Mouse (Mus musculus) embryo, embryonic 10 days (tissue): ENCODE results near the gene Actr5.

ENCODE experiments used
- DNase-seq: peaks from one replicate; pipeline ENCODE4 v3.0.0-alpha.2; 2015; ENCODE audit warnings: low spot score

The Actr5 gene

DNA sequence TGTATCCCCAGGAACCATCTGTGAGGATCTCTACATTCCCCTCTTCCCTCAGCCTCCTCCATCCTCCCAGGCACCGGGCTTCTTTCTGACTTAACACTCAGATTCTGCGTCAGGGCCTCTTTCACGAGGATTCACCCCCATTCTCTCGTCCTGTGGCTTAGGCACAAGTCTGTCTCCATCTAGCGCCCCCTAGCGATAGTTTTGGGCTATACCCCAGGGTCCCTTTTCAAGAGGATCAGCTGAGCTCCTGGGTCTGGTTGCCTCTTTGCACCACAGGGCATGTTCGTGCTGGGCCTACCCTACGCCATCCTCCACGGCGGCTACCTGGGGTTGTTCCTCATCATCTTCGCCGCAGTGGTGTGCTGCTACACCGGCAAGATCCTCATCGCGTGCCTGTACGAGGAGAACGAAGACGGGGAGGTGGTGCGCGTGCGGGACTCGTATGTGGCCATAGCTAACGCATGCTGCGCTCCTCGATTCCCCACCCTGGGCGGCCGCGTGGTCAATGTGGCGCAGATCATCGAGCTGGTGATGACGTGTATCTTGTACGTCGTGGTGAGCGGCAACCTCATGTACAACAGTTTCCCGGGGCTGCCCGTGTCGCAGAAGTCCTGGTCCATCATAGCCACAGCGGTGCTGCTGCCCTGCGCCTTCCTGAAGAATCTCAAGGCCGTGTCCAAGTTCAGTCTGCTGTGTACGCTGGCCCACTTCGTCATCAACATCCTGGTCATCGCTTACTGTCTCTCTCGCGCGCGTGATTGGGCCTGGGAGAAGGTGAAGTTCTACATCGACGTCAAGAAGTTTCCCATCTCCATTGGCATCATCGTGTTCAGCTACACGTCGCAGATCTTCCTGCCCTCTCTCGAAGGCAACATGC lies 10.9 kb upstream of the Actr5 start:
- peak; percentile 86 for DNase-seq

- DNase-seq = peak; percentile 29
These were observed 10.2 kb upstream of the Actr5 start for GRCm38 (mm10) chr2:158614418-158614955.

DNA sequence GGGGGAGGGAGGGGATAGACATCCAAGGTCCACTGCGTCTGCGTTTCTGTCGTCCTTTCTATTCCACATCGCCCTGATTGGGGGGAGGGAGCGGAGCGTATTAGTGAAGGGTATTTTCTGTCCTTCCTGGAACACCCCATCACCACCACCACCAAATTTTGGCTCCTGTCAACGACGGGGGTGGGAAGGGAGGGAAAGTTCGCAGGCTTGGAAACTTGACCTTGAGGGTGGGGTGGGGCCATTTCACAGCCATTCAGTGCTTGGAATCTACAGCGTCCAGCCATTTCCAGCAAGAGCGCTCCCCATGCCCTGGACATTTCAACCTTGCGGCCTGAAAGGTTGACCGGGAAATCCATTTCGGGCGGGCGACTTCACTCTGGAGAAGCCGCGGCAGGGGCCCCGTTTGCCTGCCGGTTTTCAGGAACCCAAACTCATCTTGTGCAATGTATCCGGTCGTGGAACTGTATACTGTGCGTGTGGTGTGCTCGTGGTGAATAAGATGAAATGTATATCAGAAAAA lies 9.5 kb upstream of the Actr5 start:
- no peak for DNase-seq

- DNase-seq = no peak
These were observed 9.0 kb upstream of the Actr5 start for GRCm38 (mm10) chr2:158615702-158616101.

DNA sequence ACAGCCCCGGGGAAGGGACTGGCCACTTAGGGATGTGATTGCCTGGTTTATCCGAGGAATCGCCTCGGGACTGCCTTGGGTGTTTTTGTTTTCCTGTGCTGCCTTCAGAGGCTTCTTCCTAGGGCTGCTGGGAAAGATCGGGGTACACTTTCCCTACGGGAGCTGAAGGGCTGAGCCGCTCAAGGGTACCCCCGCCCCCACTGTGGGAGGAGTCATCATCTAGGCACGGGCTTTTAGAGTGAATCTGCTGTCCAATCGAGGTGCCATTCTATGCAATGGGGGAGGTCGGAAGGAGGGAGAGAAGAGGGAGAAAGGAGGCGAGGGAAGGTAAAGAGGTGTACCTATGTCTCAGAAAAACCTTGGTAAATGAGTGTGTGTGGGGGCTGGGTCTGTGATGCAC lies 8.4 kb upstream of the Actr5 start:
- DNase-seq = no peak

DNA sequence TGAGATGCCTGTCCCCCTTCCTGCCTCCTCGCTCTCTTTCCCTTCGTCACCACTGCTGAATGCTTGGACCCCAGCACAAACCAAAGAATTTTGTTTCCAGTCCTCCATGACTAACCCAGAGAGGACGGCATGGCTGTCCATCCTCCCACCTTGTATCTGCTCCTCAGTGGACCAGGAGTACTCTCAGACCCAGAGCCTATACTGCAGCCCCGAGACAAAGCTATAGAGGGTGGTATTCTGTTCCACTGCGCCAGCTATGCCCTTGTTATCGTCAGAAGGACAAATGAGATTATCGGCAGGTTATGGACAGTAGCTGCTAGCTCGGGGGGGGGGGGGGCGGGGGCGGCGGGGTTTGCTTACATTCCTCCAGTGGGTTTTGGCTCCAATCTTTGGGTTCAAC lies 7.9 kb upstream of the Actr5 start:
- no peak for DNase-seq

- DNase-seq = peak; percentile 38
These were observed 543 bp downstream of the Actr5 start for GRCm38 (mm10) chr2:158625231-158625630.

DNA sequence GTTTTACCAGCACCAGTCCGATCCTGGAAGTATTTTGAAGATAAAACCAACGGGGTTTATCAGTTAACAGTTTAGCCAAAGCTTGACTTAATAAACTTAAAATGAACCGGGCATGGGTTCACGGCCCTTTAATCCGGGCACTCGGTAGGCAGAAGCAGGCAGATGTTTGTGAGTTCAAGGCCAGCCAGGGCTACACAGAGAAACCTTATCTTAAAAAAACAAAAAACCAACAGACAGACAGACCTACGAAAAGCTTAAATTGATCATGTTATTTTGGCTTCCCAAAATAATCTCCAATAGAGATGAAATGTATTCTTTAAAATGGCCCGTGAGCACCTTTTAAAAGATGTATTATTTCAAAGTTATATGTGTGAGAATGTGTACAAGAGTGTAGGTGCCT lies 1.0 kb downstream of the Actr5 start:
- DNase-seq = no peak

DNA sequence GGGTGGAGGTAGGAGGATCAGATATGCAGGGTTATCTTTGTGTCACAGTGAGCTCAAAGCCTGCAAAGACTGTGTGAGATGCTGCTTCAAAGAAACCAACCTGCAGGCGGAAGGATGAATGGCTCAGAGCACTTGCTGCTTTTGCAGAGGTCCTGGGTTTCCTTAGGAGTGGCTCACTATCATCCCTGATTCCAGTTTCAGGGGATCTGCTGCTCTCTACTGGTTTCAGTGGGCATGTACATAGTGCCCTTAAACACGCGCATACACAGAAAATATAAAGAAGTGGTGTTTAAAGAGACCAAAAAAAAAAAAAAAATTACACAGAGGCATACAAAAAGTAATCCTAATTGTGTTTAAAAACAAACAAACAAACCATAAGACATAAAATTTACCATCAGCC lies 4.2 kb downstream of the Actr5 start:
- DNase-seq = peak; percentile 47

DNA sequence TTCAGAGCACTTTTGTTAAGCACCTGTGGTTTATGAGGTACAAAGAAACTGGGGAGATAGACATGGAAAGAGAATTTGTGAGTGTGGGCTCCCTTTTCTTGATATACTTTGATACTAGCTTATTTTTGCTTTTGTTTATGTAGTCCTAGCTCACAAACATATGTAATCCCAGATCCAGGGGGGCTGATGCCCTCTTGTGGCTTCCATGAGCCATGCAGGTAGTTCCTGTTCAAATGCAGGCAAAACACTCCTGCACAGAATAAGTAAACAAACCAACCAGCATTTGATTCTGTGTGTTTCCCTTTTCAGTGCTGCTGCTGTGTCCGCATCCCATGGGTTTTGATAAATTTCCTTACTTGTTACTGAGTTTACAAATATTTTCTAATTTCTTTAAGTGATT lies 4.7 kb downstream of the Actr5 start:
- peak; percentile 55 for DNase-seq

DNA sequence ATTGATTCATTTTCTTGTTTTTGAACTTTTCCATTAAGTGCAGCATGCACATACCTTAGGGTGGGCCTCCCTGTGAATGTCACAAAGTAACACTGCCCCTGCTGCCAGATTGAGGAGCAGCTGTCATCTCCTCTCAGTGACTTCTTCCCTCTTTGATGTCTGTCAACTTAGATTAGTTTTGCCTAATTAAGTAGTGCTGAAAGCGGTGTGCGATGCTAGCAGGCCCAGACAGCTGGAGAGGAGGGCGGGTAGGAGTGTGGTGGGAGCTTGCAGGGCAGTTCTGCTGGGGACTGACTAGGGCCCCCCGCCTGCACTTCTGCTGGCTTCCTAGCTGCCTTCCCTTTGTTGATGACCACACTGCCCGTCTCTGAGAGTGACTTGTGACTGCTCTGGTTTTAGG lies 7.2 kb downstream of the Actr5 start:
- DNase-seq = no peak

DNA sequence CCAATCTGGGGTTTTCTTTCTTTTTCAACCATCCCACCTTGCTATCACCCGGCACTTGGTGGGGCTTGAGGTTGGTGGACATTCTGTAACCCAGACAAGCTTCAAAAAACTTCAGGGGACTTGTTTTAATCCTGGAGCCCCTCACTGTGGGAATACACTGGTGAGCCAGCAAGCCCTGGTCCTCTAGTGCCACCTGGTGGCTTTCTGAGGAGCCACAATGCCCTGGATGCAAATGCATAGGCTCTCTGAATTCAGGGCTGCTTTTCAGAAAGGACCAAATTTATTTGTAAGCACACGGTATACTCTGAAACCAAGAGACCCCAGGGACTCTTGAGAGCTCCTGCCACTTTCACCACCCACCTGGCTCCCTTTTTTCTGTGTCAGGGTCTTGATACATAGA lies 17.2 kb downstream of the Actr5 start:
- peak; percentile 79 for DNase-seq

- no peak for DNase-seq
These were observed 17.9 kb downstream of the Actr5 start for GRCm38 (mm10) chr2:158642587-158642986.

DNA sequence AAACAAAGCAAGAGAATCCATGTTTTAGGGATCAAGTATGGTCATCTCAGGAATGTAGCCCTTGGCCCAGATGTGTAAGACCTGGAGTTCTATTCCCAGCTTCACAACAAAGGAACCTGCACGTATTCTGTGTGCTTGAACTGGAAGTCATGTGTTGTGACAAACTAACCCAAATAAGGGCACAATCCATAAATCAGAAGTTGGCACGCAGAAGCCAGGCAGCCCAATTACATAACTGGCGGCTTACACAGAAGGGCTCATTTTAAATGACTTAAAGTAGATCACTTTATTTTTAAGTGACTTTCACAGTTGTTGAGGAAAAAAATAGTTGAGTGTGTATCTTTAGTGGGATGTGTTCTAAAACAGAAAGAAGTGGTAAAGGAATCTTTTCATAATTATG lies 19.1 kb downstream of the Actr5 start:
- no peak for DNase-seq

GRCm38 (mm10) chr2:158651159-158651908 lies 26.6 kb downstream of the Actr5 start:
- DNase-seq = no peak

DNA sequence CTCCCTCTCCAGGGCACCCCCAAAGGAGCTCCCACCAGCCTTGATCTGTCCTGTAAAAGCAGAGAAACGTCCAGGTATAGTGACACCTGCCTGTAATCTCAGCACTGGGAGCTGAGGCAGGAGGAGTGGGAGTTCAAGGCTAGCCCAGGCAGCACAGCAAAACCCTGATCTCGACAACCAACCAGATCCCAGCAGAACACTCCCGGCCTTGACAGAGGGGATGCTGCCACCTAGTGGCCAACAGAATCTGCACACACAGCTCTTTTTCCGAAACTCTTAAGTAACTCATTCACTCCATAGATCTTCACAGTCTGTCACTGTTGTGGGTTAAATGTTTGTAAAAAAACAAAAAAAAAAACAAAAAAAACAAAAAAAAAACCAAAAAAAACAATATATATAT lies 28.3 kb downstream of the Actr5 start:
- peak; percentile 86 for DNase-seq

- DNase-seq = no peak
These were observed 30.0 kb downstream of the Actr5 start for GRCm38 (mm10) chr2:158654717-158655116.

DNA sequence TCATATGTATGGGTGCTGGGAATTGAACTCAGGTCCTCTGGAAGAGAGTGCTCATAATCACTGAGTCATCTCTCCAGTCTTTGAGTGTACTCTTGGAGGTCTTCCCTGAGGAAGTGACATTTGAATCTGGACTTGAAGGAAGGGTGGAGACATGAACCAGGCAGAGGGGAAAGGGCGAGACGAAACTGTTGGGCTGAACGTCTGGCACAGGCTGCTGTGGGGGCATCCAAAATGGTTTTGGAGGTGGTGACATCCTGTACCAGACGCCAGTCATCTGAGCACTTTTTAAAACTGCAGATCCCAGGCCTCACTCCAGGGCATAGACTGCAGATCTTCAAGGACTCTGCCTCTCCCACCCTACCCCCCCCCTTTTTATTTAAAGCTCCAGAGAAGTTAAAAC lies 31.1 kb downstream of the Actr5 start:
- DNase-seq = no peak

- no peak for DNase-seq
These were observed 34.1 kb downstream of the Actr5 start for GRCm38 (mm10) chr2:158658822-158659221.

GRCm38 (mm10) chr2:158659346-158659745 lies 34.7 kb downstream of the Actr5 start:
- DNase-seq = no peak

- DNase-seq = no peak
These were observed 40.4 kb downstream of the Actr5 start, which contains the start of gene Ppp1r16b for GRCm38 (mm10) chr2:158665098-158665497. TSS of gene Ppp1r16b (plus strand) at chr2:158665398.

DNA sequence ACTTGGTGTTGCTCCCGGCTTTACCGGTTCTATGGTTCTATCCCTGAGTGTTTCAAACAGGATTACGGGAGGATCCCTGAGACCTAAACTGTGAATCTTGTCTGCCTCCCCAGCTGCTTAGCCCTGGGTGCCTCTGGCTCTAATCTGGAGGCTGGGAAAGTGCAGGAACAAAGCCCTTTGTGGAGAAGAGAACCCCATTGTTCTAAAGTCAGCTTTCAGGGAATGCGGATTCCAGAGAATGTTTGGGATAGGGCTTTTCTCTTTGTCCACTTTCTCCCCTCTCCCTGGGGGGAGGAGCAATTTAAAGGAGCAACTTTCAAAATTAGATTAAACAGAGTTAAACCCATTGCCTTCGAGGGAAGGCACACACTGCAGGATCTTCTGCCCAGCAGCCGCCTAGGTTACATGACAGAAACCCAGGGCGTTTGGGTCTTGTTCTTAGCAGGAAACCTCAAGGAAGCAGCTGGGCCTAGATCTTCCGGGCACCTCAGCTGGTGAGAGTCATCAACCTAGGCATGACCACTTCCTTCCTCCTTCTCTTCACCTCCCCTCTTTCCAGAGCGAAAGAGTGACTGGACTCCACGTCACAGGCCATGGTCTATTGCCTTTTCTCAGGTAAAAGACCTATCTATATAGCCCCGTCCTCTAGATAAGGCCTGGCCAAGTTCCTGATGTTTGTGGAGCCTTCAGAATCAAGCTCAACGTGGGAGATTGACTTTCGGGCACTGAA lies 41.5 kb downstream of the Actr5 start:
- peak; percentile 24 for DNase-seq
